Comparison of ENCODE assay signal across 9 mouse cellular contexts in genomic region chr6:116682317-116682716, GRCm38 (mm10). TPM values are rescaled to one million over a fixed set of nuclear protein-coding genes. Genes with fewer than 3 reads are reported as not detected.
DNase-seq lines count a peak whose midpoint lies in the region; ATAC-seq and TF ChIP-seq lines count a peak whose summit lies in the region.
"Had no signal": no experiment of that assay in that cellular context is flagged by ENCODE, and none has a peak within 500 bp of the region (broad histone marks: within the 10 kb centered on the region; RNA-seq: fewer than 3 reads in every experiment).

No protein-coding gene starts in this region.

- no peak overlapping the region for H3K4me2 ChIP-seq in liver, postnatal 0 days (ENCODE audit: low read depth, low read length)
- H3K4me2 ChIP-seq: lung, embryonic 15.5 days had no signal

- 0 out of 2 replicates have a peak overlapping the region, but pooled peaks have one; percentile 29 for H3K27ac ChIP-seq in liver, postnatal 0 days (ENCODE audit: low read depth)
- H3K27ac ChIP-seq: lung, embryonic 15.5 days had no signal

- no peaks in the 10 kb centered on the region for H3K9me3 ChIP-seq in liver, postnatal 0 days (ENCODE audit: low read length)
- H3K9me3 ChIP-seq: lung, embryonic 15.5 days had no signal

- H3K4me1 ChIP-seq in liver, postnatal 0 days (ENCODE audit: insufficient read depth): peaks cover 3% of the 10 kb centered on the region
- H3K4me1 ChIP-seq: lung, embryonic 15.5 days had no signal

- DNase-seq in embryo, embryonic 11 days: peak; percentile 38
- DNase-seq in embryo, embryonic 10 days (ENCODE audit: low spot score): no peak
- DNase-seq in spleen, adult 12 weeks (ENCODE audit: low spot score): peak; percentile 49
- DNase-seq in spleen, postnatal 14 days (ENCODE audit: low spot score in 2 of 2): no peak
- peak; percentile 72 for DNase-seq in liver, postnatal 0 days
- peak; percentile 82 to 84 for DNase-seq in spleen, postnatal 36 days (ENCODE audit: low spot score in 2 of 2)
- no peak for DNase-seq in ovary, postnatal 10 days (ENCODE audit: low spot score)

- no peak overlapping the region for H3K4me3 ChIP-seq in liver, postnatal 0 days (ENCODE audit: low read depth, low read length)
- H3K4me3 ChIP-seq: lung, embryonic 15.5 days had no signal

- no peak overlapping the region for H3K9ac ChIP-seq in liver, postnatal 0 days (replicated peaks)
- H3K9ac ChIP-seq: lung, embryonic 15.5 days had no signal

- ATAC-seq in liver, postnatal 0 days: peak; percentile 63
- no peak for ATAC-seq in frontal cortex, adult (ENCODE audit: low TSS enrichment)

- no peaks in the 10 kb centered on the region for H3K36me3 ChIP-seq in liver, postnatal 0 days (replicated peaks; ENCODE audit: insufficient read depth, low read length)
- H3K36me3 ChIP-seq: lung, embryonic 15.5 days had no signal

- TF ChIP-seq CTCF in liver, postnatal 0 days (IDR thresholded peaks at IDR 0.05; ENCODE audit: low read depth): no peak

- no peaks in the 10 kb centered on the region for H3K27me3 ChIP-seq in liver, postnatal 0 days (ENCODE audit: insufficient read depth, low read length)
- H3K27me3 ChIP-seq: lung, embryonic 15.5 days had no signal

- 12% methylated on average over 6 of the region's 6 CpGs for WGBS in liver, postnatal 0 days (ENCODE audit: insufficient replicate concordance)

- no peak for TF ChIP-seq EP300 in liver, postnatal 0 days (IDR thresholded peaks at IDR 0.05; ENCODE audit: low read depth)

RNA-seq across cellular contexts. Expression of gene Rassf4, which starts 8.6 kb away (rescaled TPM):
- 7.2 and 9.6 TPM in 2 replicates for polyA plus RNA-seq in liver, postnatal 0 days (2015; fragmentation: Nextera tagmentation; extraction: Ambion mirVana)

RNA-seq across cellular contexts. Expression of gene Depp1, which starts 31.9 kb away (rescaled TPM):
- polyA plus RNA-seq in liver, postnatal 0 days (2015; fragmentation: Nextera tagmentation; extraction: Ambion mirVana): 103 and 122 TPM in 2 replicates

RNA-seq across cellular contexts. Expression of gene Tmem72, which starts 34.4 kb away (rescaled TPM):
- not detected in 2 replicates for polyA plus RNA-seq in liver, postnatal 0 days (2015; fragmentation: Nextera tagmentation; extraction: Ambion mirVana)

RNA-seq across cellular contexts. Expression of gene Zfp422, which starts 53.5 kb away (rescaled TPM):
- 26.2 and 26.7 TPM in 2 replicates for polyA plus RNA-seq in liver, postnatal 0 days (2015; fragmentation: Nextera tagmentation; extraction: Ambion mirVana)

Comparison
In these comparisons a context has a peak if more than half of its experiments do, and no peak if none do; other contexts are left out.
1. DNase-seq: peak in embryo, embryonic 11 days (single experiment), spleen, adult 12 weeks (single experiment), liver, postnatal 0 days (single experiment) and spleen, postnatal 36 days (2 of 2); none in embryo, embryonic 10 days (single experiment), spleen, postnatal 14 days (0 of 2) and ovary, postnatal 10 days (single experiment).